In genomic region chr12:36842957-36843356, GRCm38 (mm10) we compare ENCODE assay signal across 22 mouse cellular contexts.
"Had no signal": no experiment of that assay in that cellular context is flagged by ENCODE, and none has a peak within 500 bp of the region (broad histone marks: within the 10 kb centered on the region; RNA-seq: fewer than 3 reads in every experiment).

No protein-coding gene starts in this region.

- H3K27me3 ChIP-seq: limb, embryonic 13.5 days; lung, embryonic 15.5 days; midbrain, embryonic 12.5 days; midbrain, embryonic 15.5 days; neural tube, embryonic 12.5 days; neural tube, embryonic 15.5 days had no signal

- H3K4me3 ChIP-seq: limb, embryonic 10.5 days; limb, embryonic 13.5 days; lung, embryonic 15.5 days; midbrain, embryonic 12.5 days; midbrain, embryonic 15.5 days; neural tube, embryonic 12.5 days; neural tube, embryonic 15.5 days had no signal

- H3K27ac ChIP-seq: limb, embryonic 10.5 days; limb, embryonic 13.5 days; lung, embryonic 15.5 days; midbrain, embryonic 12.5 days; midbrain, embryonic 15.5 days; neural tube, embryonic 12.5 days; neural tube, embryonic 15.5 days; stomach, postnatal 0 days had no signal

- H3K9me3 ChIP-seq: limb, embryonic 10.5 days; limb, embryonic 13.5 days; lung, embryonic 15.5 days; midbrain, embryonic 12.5 days; midbrain, embryonic 15.5 days; neural tube, embryonic 12.5 days; neural tube, embryonic 15.5 days had no signal

- H3K4me1 ChIP-seq: limb, embryonic 10.5 days; limb, embryonic 13.5 days; lung, embryonic 15.5 days; midbrain, embryonic 12.5 days; midbrain, embryonic 15.5 days; neural tube, embryonic 12.5 days; neural tube, embryonic 15.5 days had no signal

- DNase-seq: kidney, adult 18-20 months; kidney, adult 9 months; kidney, postnatal 14 days; kidney, postnatal 4 days; lung, adult 18-20 months; lung, postnatal 10 days; lung, postnatal 36 days; right cerebral cortex, adult 18-20 months; right cerebral cortex, postnatal 14 days; right cerebral cortex, postnatal 4 days; thymus, adult 2 months; thymus, postnatal 14 days; thymus, postnatal 4 days had no signal

- H3K9ac ChIP-seq: limb, embryonic 13.5 days; lung, embryonic 15.5 days; midbrain, embryonic 12.5 days; midbrain, embryonic 15.5 days; neural tube, embryonic 12.5 days; neural tube, embryonic 15.5 days had no signal

- H3K4me2 ChIP-seq: limb, embryonic 13.5 days; lung, embryonic 15.5 days; midbrain, embryonic 12.5 days; midbrain, embryonic 15.5 days; neural tube, embryonic 12.5 days; neural tube, embryonic 15.5 days had no signal

- H3K36me3 ChIP-seq: limb, embryonic 10.5 days; limb, embryonic 13.5 days; lung, embryonic 15.5 days; midbrain, embryonic 12.5 days; midbrain, embryonic 15.5 days; neural tube, embryonic 12.5 days; neural tube, embryonic 15.5 days had no signal

- ATAC-seq: inflammation-experienced regulatory T-cells, adult 6 months; midbrain, embryonic 15.5 days had no signal
